Mouse (Mus musculus): ENCODE results near the gene Arhgap10.

GRCm38 (mm10) chr8:77343916-77344315 is 173.8 kb downstream of the Arhgap10 start:
- TF ChIP-seq CTCF (IDR thresholded peaks at IDR 0.05; ENCODE audit: low read depth, low read length) = no peak
- no peak for TF ChIP-seq POLR2A (IDR thresholded peaks at IDR 0.05; ENCODE audit: borderline replicate concordance, low read depth, low read length)
